Mouse (Mus musculus): Measurements from ENCODE around the gene Olfr888.

Gene Olfr888

DNA sequence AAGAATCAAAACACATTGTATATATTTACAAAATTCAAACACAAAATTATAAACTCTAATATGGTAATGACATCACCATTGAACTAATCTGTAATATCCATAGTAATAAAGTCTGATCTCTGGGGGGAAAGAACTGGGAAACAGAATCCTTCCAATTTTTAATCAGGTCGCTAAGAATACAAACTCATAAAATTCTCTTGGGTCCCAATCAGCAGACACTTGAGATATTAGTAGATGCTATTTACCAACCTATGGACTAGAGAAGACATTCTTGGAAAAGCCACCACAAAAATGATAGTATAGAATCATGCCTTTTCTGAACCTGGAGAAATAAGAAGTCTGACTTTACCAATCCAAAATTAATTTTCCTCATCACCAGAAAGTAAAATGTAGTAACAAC lies at the start of gene Olfr888:
Gene Olfr888 (plus strand): TSS at position 301 of the 400 bp plus-strand sequence.
- in situ Hi-C loops (cut with MboI; ENCODE audit: low sequenced_read_pairs), result no loop called here

DNA sequence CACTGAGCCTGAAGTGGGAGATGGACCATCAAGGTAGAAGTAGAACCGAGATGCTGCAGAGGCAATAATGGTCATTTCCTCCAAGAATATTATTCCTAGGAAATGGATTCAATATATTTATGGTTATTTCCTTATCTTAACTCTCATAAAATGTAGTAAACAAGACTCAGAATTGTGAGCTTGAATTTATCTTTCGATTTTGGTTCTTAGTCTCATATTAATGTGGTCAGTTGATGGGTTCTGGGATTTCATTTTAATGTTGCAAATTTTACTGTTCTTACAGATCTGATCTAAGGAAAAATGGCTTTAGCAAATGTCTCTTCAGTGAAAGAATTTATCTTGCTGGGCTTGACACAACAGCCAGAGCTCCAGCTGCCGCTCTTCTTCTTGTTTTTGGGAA lies 46.9 kb upstream of the Olfr888 start, which contains the start of gene Olfr885:
Gene Olfr885 (plus strand): TSS at position 301 of the 400 bp plus-strand sequence.
- in situ Hi-C loops (cut with MboI; ENCODE audit: low sequenced_read_pairs), result no loop called here

DNA sequence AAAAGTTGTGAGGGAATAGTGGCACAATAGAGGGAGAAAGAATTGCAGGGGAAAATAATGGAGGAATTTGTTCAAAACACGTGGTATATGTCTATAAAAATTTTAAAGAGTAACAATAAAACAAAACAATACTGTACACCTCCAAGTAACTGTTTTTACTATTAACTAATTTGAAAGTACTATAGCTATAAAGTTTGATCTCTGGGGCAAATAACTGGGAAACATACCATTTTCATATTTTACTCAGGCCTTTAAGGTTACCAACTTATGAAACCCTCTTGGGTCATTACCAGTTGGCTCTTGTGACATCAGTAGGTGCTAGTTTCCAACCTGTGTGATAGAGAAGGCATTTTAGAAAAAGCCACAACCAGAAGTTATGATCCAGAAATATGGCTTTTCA lies 24.2 kb upstream of the Olfr888 start, which contains the start of gene Olfr887:
Gene Olfr887 (plus strand): TSS at position 301 of the 400 bp plus-strand sequence.
- in situ Hi-C loops (cut with MboI; ENCODE audit: low sequenced_read_pairs), result no loop called here

GRCm38 (mm10) chr9:38114898-38115297 lies 7.0 kb downstream of the Olfr888 start, which contains the start of gene Olfr889:
Gene Olfr889 (plus strand): TSS chr9:38115198.
- in situ Hi-C loops (cut with MboI; ENCODE audit: low sequenced_read_pairs), result no loop called here

- in situ Hi-C loops (cut with MboI; ENCODE audit: low sequenced_read_pairs), result no loop called here
Observed at GRCm38 (mm10) chr9:38142217-38142616, 34.3 kb downstream of the Olfr888 start, which contains the start of gene Olfr890. Gene Olfr890 (plus strand): TSS chr9:38142517.
